27 mouse cellular contexts compared by ENCODE assay signal in the genomic region with DNA sequence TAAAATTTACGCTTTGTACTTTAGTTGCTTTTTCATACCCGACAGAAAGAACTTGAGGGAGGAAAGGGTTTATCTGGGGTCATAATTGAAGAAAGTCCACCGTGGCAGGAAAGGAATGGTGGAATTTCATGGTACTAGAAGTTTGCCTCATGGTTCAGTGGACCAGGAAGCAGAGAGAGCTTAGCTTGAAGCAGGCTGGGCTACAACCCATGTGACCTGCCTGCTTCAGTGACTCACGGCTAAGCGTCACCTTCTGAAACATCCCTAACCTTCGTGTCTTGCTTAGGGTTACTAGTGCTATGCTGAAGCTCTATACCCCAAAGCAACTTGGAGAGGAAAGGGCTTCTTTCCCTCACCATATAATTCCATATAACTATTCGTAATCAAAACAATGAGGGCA.
DNase-seq lines count a peak whose midpoint lies in the region; ATAC-seq and TF ChIP-seq lines count a peak whose summit lies in the region.
"Had no signal": no experiment of that assay in that cellular context is flagged by ENCODE, and none has a peak within 500 bp of the region (broad histone marks: within the 10 kb centered on the region; RNA-seq: fewer than 3 reads in every experiment).

No protein-coding gene starts in this region.

- H3K27ac ChIP-seq in intestine, postnatal 0 days (ENCODE audit: low read depth, low read length) = no peak overlapping the region
- no peak overlapping the region for H3K27ac ChIP-seq in intestine, embryonic 16.5 days (ENCODE audit: low read length)
- H3K27ac ChIP-seq in kidney, adult 2 months (ENCODE audit: insufficient read depth, low read depth, low read length) = peak overlapping the region; percentile 3; the same call in 1 of the 2 replicates
- H3K27ac ChIP-seq in kidney, embryonic 15.5 days = 0 out of 2 replicates have a peak overlapping the region, but pooled peaks have one; percentile 27
- H3K27ac ChIP-seq: embryonic facial prominence, embryonic 13.5 days; embryonic facial prominence, embryonic 15.5 days; forebrain, embryonic 10.5 days; forebrain, embryonic 12.5 days had no signal

- POLR2A ChIA-PET in Patski (lab: Charles Lee) = no interaction called here

- in situ Hi-C loops in Patski (cut with MboI; ENCODE audit: low pct_unique_long_range_greater_than_20kb) = no loop called here

- no peak overlapping the region for H3K9ac ChIP-seq in intestine, postnatal 0 days (ENCODE audit: low read depth, low read length)
- no peak overlapping the region for H3K9ac ChIP-seq in intestine, embryonic 16.5 days (ENCODE audit: low read depth, low read length)
- no peak overlapping the region for H3K9ac ChIP-seq in kidney, embryonic 15.5 days
- H3K9ac ChIP-seq: embryonic facial prominence, embryonic 13.5 days; embryonic facial prominence, embryonic 15.5 days; forebrain, embryonic 12.5 days had no signal

- peak; percentile 54; the same call in 1 of the 2 replicates for ATAC-seq in intestine, postnatal 0 days
- ATAC-seq in intestine, embryonic 16.5 days = no peak
- ATAC-seq in kidney, embryonic 15.5 days (replicated peaks; ENCODE audit: low FRiP score) = peak; percentile 71; the same call in 1 of the 2 replicates
- peak; percentile 51 for ATAC-seq in Patski
- ATAC-seq: CD4-positive, CD25-positive, alpha-beta regulatory T cell, adult 4 months; forebrain, embryonic 14.5 days had no signal

- no peaks in the 10 kb centered on the region for H3K4me1 ChIP-seq in intestine, postnatal 0 days (replicated peaks; ENCODE audit: control insufficient read depth, insufficient read depth, low read length)
- no peaks in the 10 kb centered on the region for H3K4me1 ChIP-seq in intestine, embryonic 16.5 days (ENCODE audit: control insufficient read depth, insufficient read depth, low read length)
- H3K4me1 ChIP-seq in kidney, adult 2 months (ENCODE audit: control insufficient read depth, insufficient read depth, low read length) = peaks cover 8% of the 10 kb centered on the region; the same call in 1 of the 2 replicates
- peaks cover 3% of the 10 kb centered on the region; the same call in 1 of the 2 replicates for H3K4me1 ChIP-seq in kidney, embryonic 15.5 days
- H3K4me1 ChIP-seq: embryonic facial prominence, embryonic 15.5 days had no signal

- H3K36me3 ChIP-seq in intestine, postnatal 0 days (ENCODE audit: control insufficient read depth, insufficient read depth) = no peaks in the 10 kb centered on the region
- no peaks in the 10 kb centered on the region for H3K36me3 ChIP-seq in intestine, embryonic 16.5 days (ENCODE audit: control insufficient read depth, insufficient read depth, low read length)
- no peaks in the 10 kb centered on the region for H3K36me3 ChIP-seq in kidney, adult 2 months (ENCODE audit: control insufficient read depth, insufficient read depth, low read length)
- no peaks in the 10 kb centered on the region for H3K36me3 ChIP-seq in kidney, embryonic 15.5 days
- H3K36me3 ChIP-seq: embryonic facial prominence, embryonic 13.5 days; embryonic facial prominence, embryonic 15.5 days; forebrain, embryonic 10.5 days; forebrain, embryonic 12.5 days; G1E had no signal

- WGBS in intestine, postnatal 0 days = 84% methylated on average over 7 of the region's 7 CpGs
- 88% methylated on average over 7 of the region's 7 CpGs for WGBS in intestine, embryonic 16.5 days
- 44% methylated on average over 7 of the region's 7 CpGs for WGBS in kidney, adult 2 months
- 66% methylated on average over 7 of the region's 7 CpGs for WGBS in kidney, embryonic 15.5 days

- H3K27me3 ChIP-seq in intestine, postnatal 0 days (replicated peaks; ENCODE audit: control insufficient read depth, insufficient read depth, low read length) = no peaks in the 10 kb centered on the region
- H3K27me3 ChIP-seq in intestine, embryonic 16.5 days (replicated peaks; ENCODE audit: control insufficient read depth, insufficient read depth, low read length) = no peaks in the 10 kb centered on the region
- no peaks in the 10 kb centered on the region for H3K27me3 ChIP-seq in kidney, adult 2 months (replicated peaks; ENCODE audit: control insufficient read depth, insufficient read depth, low read length)
- no peaks in the 10 kb centered on the region for H3K27me3 ChIP-seq in kidney, embryonic 15.5 days
- no peaks in the 10 kb centered on the region for H3K27me3 ChIP-seq in Patski
- H3K27me3 ChIP-seq: CH12.LX; embryonic facial prominence, embryonic 13.5 days; embryonic facial prominence, embryonic 15.5 days; forebrain, embryonic 12.5 days had no signal

- no peak for TF ChIP-seq CTCF in intestine, postnatal 0 days (IDR thresholded peaks at IDR 0.05; ENCODE audit: low read depth)
- no peak for TF ChIP-seq CTCF in kidney, adult 2 months (conservative IDR thresholded peaks at IDR 0.05; ENCODE audit: insufficient read depth, insufficient read length, low read depth, low read length)
- TF ChIP-seq CTCF in Patski (IDR thresholded peaks at IDR 0.05) = no peak

- CTCF ChIA-PET in Patski (lab: Charles Lee) = interaction anchor here (1.0 to 2.7 kb wide), 3 partner anchors 8 to 14 kb away, joined by 3 to 10 read pairs (median 3); no protein-coding TSS in a partner anchor

- H3K4me2 ChIP-seq in intestine, postnatal 0 days (replicated peaks; ENCODE audit: low read depth) = no peak overlapping the region
- H3K4me2 ChIP-seq in intestine, embryonic 16.5 days (ENCODE audit: low read depth, low read length) = no peak overlapping the region
- H3K4me2 ChIP-seq in kidney, embryonic 15.5 days = no peak overlapping the region
- H3K4me2 ChIP-seq: embryonic facial prominence, embryonic 13.5 days; embryonic facial prominence, embryonic 15.5 days; forebrain, embryonic 12.5 days had no signal

- DNase-seq in kidney, adult 2 months = peak; percentile 32
- no peak for DNase-seq in kidney, adult 9 months
- no peak for DNase-seq in kidney, postnatal 4 days
- no peak for DNase-seq in Patski (ENCODE audit: low read depth, low spot score)
- DNase-seq: adrenal gland, adult 2 months; adrenal gland, postnatal 10 days; adrenal gland, postnatal 25 days; B cell, adult 2 months; cerebellum, adult 11 months; cerebellum, adult 18-20 months; cerebellum, adult 8-10 months; cerebellum, adult 9-11 months; cerebellum, postnatal 14 days; cerebellum, postnatal 36 days; embryo, embryonic 11 days had no signal

- H3K9me3 ChIP-seq in intestine, postnatal 0 days (ENCODE audit: control insufficient read depth) = no peaks in the 10 kb centered on the region
- H3K9me3 ChIP-seq in intestine, embryonic 16.5 days (ENCODE audit: control insufficient read depth, low read length) = 0 out of 2 replicates have a peak, but pooled peaks cover 2% of the 10 kb centered on the region
- no peaks in the 10 kb centered on the region for H3K9me3 ChIP-seq in kidney, embryonic 15.5 days (replicated peaks)
- H3K9me3 ChIP-seq: embryonic facial prominence, embryonic 13.5 days; embryonic facial prominence, embryonic 15.5 days; forebrain, embryonic 10.5 days; forebrain, embryonic 12.5 days had no signal

- TF ChIP-seq POLR2A in kidney, adult 2 months (IDR thresholded peaks at IDR 0.05; ENCODE audit: low read depth, low read length) = no peak

- no peak overlapping the region for H3K4me3 ChIP-seq in intestine, postnatal 0 days (ENCODE audit: low read depth, low read length)
- H3K4me3 ChIP-seq in intestine, embryonic 16.5 days (ENCODE audit: low read length) = no peak overlapping the region
- no peak overlapping the region for H3K4me3 ChIP-seq in kidney, adult 2 months (ENCODE audit: insufficient read depth, low read depth, low read length)
- no peak overlapping the region for H3K4me3 ChIP-seq in kidney, embryonic 15.5 days (replicated peaks)
- H3K4me3 ChIP-seq: embryonic facial prominence, embryonic 13.5 days; embryonic facial prominence, embryonic 15.5 days; erythroblast, embryonic 14.5 days; forebrain, embryonic 10.5 days; forebrain, embryonic 12.5 days had no signal

Comparison
In these comparisons a context has a peak if more than half of its experiments do, and no peak if none do; other contexts are left out.
1. H3K27ac ChIP-seq: peak in kidney, adult 2 months (single experiment) and kidney, embryonic 15.5 days (single experiment); none in intestine, postnatal 0 days (single experiment) and intestine, embryonic 16.5 days (single experiment).